Mouse (Mus musculus) forebrain, embryonic 13.5 days (tissue): ENCODE measurements around the gene Phf23. TPM values are rescaled to one million over a fixed set of nuclear protein-coding genes. Genes with fewer than 3 reads are reported as not detected.
"Not testable (repeated sequence)": the region's sequence is repeated elsewhere in the genome, so short reads cannot be mapped to it uniquely, and the experiment has no call there.

Source experiments
- ATAC-seq: fragments of 200-750 bp; cut with Nextera tagmentation; 2 replicates; pipeline ENCODE4 v1.8.0; 2017
- H3K27ac ChIP-seq: fragments of 300-500 bp; sonication (generic); 2 replicates; pipeline ENCODE4 v1.5.1; 2015; ENCODE audit warnings: inconsistent platforms, mild to moderate bottlenecking, moderate library complexity
- H3K27me3 ChIP-seq: fragments of 300-500 bp; sonication (generic); 2 replicates; pipeline ENCODE4 v1.6.1; 2015; ENCODE audit warnings: mild to moderate bottlenecking, inconsistent platforms
- H3K36me3 ChIP-seq: fragments of 300-500 bp; sonication (generic); 2 replicates; pipeline ENCODE4 v1.6.1; 2015; ENCODE audit warnings: mild to moderate bottlenecking, inconsistent platforms; ENCODE audit not compliant: poor library complexity, severe bottlenecking
- H3K4me1 ChIP-seq: fragments of 300-500 bp; sonication (generic); 2 replicates; pipeline ENCODE4 v1.6.1; 2015; ENCODE audit warnings: inconsistent platforms
- H3K4me2 ChIP-seq: fragments of 300-500 bp; sonication (generic); 2 replicates; pipeline ENCODE4 v1.6.1; 2015; ENCODE audit warnings: inconsistent platforms, mild to moderate bottlenecking, moderate library complexity
- H3K4me3 ChIP-seq: fragments of 300-500 bp; sonication (generic); 2 replicates; pipeline ENCODE4 v1.5.1; 2015; ENCODE audit warnings: mild to moderate bottlenecking, inconsistent platforms
- H3K9ac ChIP-seq: fragments of 300-500 bp; sonication (generic); 2 replicates; pipeline ENCODE4 v1.6.1; 2015; ENCODE audit warnings: mild to moderate bottlenecking, inconsistent platforms
- H3K9me3 ChIP-seq: fragments of 300-500 bp; sonication (generic); replicated peaks from 2 replicates; pipeline ENCODE4 v1.6.1; 2016; ENCODE audit warnings: inconsistent platforms
- WGBS: fragments of 180-500 bp; shearing (Covaris S2); methylation state at CpG from one replicate; pipeline ENCODE4 v1.1.7; 2015; 5-methylcytosine and 5-hydroxymethylcytosine counted together
- polyA plus RNA-seq: library from polyadenylated mRNA; unstranded; fragments of >200 nt; fragmentation: Nextera tagmentation; extraction: Ambion mirVana; gene quantifications from 2 replicates; pipeline ENCODE4 v1.2.1, GENCODE M21; 2015

The Phf23 gene
- polyA plus RNA-seq, 1 experiment from 2014 or later, result 78.5 TPM

DNA sequence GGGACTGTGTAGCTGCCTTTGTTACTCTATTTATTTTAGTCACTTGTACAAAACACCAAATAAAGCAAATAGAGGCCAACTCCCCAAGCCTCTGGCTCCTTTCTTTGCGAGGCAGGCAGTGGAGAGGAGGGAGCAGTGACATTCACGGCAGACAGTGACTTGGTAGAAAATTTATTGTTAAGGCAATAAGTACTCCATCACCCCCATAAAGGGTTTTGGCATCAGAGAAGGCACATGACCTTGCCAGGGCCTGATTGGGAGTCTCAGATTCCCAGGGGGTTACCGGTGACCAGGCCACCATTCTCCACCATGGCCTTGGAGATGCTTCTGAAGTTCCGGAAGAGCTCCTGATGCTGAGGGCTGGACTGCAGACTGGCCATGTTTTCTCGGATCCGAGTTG lies 14.5 kb downstream of the Phf23 start:
- H3K4me3 ChIP-seq, result no peak overlapping the region
- ATAC-seq, result no peak

GRCm38 (mm10) chr11:70010548-70010947 lies 15.0 kb downstream of the Phf23 start:
- H3K4me3 ChIP-seq, result no peak overlapping the region
- peaks cover 85% of the 10 kb centered on the region for H3K36me3 ChIP-seq
- no peak overlapping the region for H3K27ac ChIP-seq
- H3K4me2 ChIP-seq, result no peak overlapping the region
- H3K9ac ChIP-seq, result no peak overlapping the region
- no peaks in the 10 kb centered on the region for H3K27me3 ChIP-seq
- peaks cover 15% of the 10 kb centered on the region for H3K4me1 ChIP-seq
- 90% methylated on average over 12 of the region's 12 CpGs for WGBS
- no peaks in the 10 kb centered on the region for H3K9me3 ChIP-seq
- no peak for ATAC-seq

More for the DNA sequence above, 14.5 kb downstream of the Phf23 start:
- no peaks in the 10 kb centered on the region for H3K27me3 ChIP-seq
- H3K36me3 ChIP-seq, result peaks cover 90% of the 10 kb centered on the region
- 91% methylated on average over 6 of the region's 6 CpGs for WGBS
- no peak overlapping the region for H3K27ac ChIP-seq
- H3K9me3 ChIP-seq, result no peaks in the 10 kb centered on the region
- H3K9ac ChIP-seq, result no peak overlapping the region
- no peak overlapping the region for H3K4me2 ChIP-seq
- peaks cover 9% of the 10 kb centered on the region for H3K4me1 ChIP-seq

DNA sequence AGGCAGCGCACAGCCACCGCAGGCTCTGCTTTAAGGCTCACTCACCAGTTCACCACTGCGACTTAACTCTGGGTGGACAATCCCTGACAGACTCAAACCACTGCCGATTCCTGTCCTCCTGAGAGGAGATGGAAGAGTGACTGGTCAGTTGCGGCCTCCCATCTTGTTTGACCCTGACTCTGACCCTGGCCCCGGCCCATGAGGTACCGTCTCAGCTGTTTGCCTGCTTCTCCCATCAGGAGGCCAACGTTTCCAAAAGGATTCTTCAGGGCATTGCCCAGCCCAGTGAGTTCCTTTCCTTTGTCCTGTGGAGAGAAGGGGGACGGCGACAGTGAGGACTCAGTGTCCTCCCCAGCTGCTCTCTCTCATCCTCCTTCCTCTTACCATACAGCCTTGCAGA lies 15.4 kb downstream of the Phf23 start:
- Histone ChIP-seq H3K4me2 (no peak overlapping the region), H3K9me3 (no peaks in the 10 kb centered on the region), H3K4me1 (peaks cover 16% of the 10 kb centered on the region), H3K36me3 (peaks cover 81% of the 10 kb centered on the region), H3K27me3 (no peaks in the 10 kb centered on the region), H3K27ac (no peak overlapping the region), H3K9ac (no peak overlapping the region), H3K4me3 (no peak overlapping the region)
- ATAC-seq, result no peak
- 78% methylated on average over 10 of the region's 10 CpGs for WGBS

DNA sequence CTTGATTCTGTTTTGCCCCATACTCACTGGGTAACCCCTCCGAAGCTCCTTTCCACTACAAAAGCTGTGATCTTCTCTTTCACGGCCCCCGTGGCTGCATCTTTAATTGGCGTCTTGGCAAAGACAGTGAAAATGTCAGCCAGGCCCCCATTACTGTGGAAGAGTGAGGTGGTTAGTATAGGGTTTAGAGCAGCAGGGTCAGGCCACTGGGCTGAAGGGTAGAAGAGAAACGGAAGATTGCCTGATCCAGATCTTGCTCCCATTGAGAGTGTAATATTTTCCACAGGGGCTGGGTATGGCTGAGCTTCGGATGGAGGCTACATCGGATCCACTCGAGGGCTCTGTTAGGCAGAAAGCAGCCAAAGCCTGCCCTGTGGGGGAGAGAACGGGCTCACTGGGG lies 17.4 kb downstream of the Phf23 start:
- Histone ChIP-seq H3K4me3 (no peak overlapping the region), H3K9me3 (no peaks in the 10 kb centered on the region), H3K9ac (0 out of 2 replicates have a peak overlapping the region, but pooled peaks have one; percentile 26), H3K27ac (no peak overlapping the region), H3K36me3 (peaks cover 62% of the 10 kb centered on the region), H3K4me2 (no peak overlapping the region), H3K4me1 (peaks cover 26% of the 10 kb centered on the region), H3K27me3 (no peaks in the 10 kb centered on the region)
- no peak for ATAC-seq
- WGBS, result 81% methylated on average over 9 of the region's 9 CpGs

GRCm38 (mm10) chr11:70013408-70013807 lies 17.8 kb downstream of the Phf23 start:
- Histone ChIP-seq H3K4me3 (no peak overlapping the region), H3K4me2 (no peak overlapping the region), H3K9me3 (no peaks in the 10 kb centered on the region), H3K27me3 (no peaks in the 10 kb centered on the region), H3K36me3 (peaks cover 57% of the 10 kb centered on the region), H3K27ac (no peak overlapping the region), H3K9ac (no peak overlapping the region), H3K4me1 (peaks cover 28% of the 10 kb centered on the region)
- ATAC-seq, result no peak
- 93% methylated on average over 3 of the region's 3 CpGs for WGBS

DNA sequence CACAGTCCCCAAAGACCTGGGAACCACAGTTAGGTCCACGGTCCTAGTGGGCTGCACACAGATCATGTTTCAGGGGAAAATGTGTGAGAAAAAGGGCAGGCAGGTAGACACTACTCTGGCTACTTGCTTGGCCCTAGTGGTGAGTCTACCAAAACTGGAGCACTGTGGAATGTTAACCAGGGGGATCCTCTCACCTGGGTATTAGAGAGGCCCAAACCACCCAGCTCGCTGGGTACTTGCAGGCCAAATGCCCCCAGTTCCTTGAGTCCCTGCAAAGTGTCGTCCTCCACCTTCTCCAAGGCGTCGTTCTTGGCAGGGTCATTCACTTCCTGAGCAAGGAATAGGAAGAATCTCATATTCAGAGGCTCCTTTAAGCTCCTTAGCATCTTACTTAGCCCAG lies 18.5 kb downstream of the Phf23 start:
- Histone ChIP-seq H3K9ac (0 out of 2 replicates have a peak overlapping the region, but pooled peaks have one; percentile 16), H3K27ac (0 out of 2 replicates have a peak overlapping the region, but pooled peaks have one; percentile 59), H3K36me3 (peaks cover 50% of the 10 kb centered on the region), H3K4me3 (peak overlapping the region; percentile 59; the same call in 1 of the 2 replicates), H3K4me1 (peaks cover 33% of the 10 kb centered on the region), H3K27me3 (no peaks in the 10 kb centered on the region), H3K9me3 (no peaks in the 10 kb centered on the region), H3K4me2 (peak overlapping the region; percentile 85)
- ATAC-seq, result no peak
- WGBS, result 55% methylated on average over 5 of the region's 5 CpGs

DNA sequence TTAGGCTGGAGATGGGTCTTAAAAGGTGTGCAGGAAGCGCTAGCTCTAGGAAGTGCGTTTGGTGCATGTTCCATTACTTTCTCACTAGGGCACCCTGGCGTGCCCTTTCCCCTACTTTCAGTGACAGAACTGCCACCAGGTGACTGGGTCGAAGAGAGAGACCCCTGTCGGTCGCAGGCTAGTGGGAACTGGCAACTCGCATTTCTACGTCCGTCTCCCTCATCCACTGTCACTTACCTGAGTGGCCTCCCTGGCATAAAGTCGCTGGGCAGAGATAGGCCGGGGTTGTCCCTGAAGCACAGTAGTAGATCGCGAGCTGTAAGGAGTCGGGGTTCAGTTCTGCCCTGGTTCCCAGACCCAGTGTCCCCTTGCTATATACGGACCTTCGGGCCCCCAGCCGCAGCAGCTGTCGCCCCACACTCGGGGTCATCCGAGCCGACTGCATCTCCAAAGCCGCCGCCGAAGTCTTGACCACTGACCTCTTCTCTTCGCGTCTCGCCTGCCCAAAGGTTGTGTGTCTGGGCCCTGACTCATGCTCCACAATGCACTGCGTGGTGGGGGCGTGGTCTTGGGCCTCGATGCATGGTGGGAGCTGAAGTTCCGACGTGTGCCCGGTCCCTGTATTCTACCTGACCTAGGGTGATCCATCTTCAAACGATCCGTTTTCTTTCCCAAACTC lies 19.4 kb downstream of the Phf23 start, which contains the start of gene Acadvl:
Acadvl (minus strand) TSS at position 532 of the 679 bp plus-strand sequence.
- peaks cover 42% of the 10 kb centered on the region for H3K4me1 ChIP-seq
- no peaks in the 10 kb centered on the region for H3K27me3 ChIP-seq
- H3K9ac ChIP-seq, result peak within 1 kb of the TSS; percentile 83
- under 1% methylated on average over 35 of the region's 35 CpGs for WGBS
- peak within 1 kb of the TSS; percentile 85 for H3K4me2 ChIP-seq
- peak within 1 kb of the TSS; percentile 59 for H3K27ac ChIP-seq
- ATAC-seq, result peak; percentile 84
- no peaks in the 10 kb centered on the region for H3K9me3 ChIP-seq
- H3K4me3 ChIP-seq, result peak within 1 kb of the TSS; percentile 59
- peaks cover 41% of the 10 kb centered on the region for H3K36me3 ChIP-seq

GRCm38 (mm10) chr11:70015677-70016076 lies 20.1 kb downstream of the Phf23 start:
- H3K36me3 ChIP-seq, result peaks cover 34% of the 10 kb centered on the region
- H3K9ac ChIP-seq, result peak overlapping the region; percentile 83; the same call in 1 of the 2 replicates
- WGBS, result 65% methylated on average over 6 of the region's 6 CpGs
- H3K4me2 ChIP-seq, result peak overlapping the region; percentile 85
- no peak for ATAC-seq
- peaks cover 49% of the 10 kb centered on the region for H3K4me1 ChIP-seq
- no peaks in the 10 kb centered on the region for H3K9me3 ChIP-seq
- H3K4me3 ChIP-seq, result peak overlapping the region; percentile 59; the same call in 1 of the 2 replicates
- no peaks in the 10 kb centered on the region for H3K27me3 ChIP-seq
- H3K27ac ChIP-seq, result no peak overlapping the region

- WGBS, result 86% methylated on average over 2 of the region's 2 CpGs
- not testable (repeated sequence) for H3K4me3 ChIP-seq, H3K4me2 ChIP-seq, H3K9me3 ChIP-seq, H3K27me3 ChIP-seq, ATAC-seq, H3K27ac ChIP-seq, H3K9ac ChIP-seq
- peaks cover 51% of the 10 kb centered on the region for H3K4me1 ChIP-seq
- peaks cover 29% of the 10 kb centered on the region for H3K36me3 ChIP-seq
These were observed 20.6 kb downstream of the Phf23 start for GRCm38 (mm10) chr11:70016177-70016576.

DNA sequence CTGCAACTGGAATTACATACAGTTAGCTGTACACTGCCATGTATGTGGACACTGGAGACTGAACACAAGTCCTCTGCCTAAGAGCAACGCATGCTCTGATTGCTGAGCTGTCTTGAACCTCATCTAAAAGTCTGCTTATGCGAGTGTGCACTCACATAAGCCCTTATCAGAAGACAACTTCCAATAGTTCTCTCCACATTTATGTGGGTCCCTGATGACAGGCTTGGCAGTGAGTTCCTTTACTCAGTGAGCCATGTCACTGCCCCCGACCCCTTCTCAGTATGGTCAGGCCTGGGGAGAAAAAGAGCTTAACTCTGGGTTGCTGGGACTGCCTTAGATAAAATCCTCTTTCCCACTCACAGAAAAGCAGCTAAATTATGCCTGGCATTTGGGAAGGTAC lies 21.1 kb downstream of the Phf23 start, which contains the start of gene Dlg4:
Dlg4 (plus strand) TSS at position 274 of the 400 bp plus-strand sequence.
- peaks cover 51% of the 10 kb centered on the region for H3K4me1 ChIP-seq
- H3K4me3 ChIP-seq, result peak within 1 kb of the TSS; percentile 71
- peak within 1 kb of the TSS; percentile 96 for H3K27ac ChIP-seq
- no peak for ATAC-seq
- H3K36me3 ChIP-seq, result peaks cover 24% of the 10 kb centered on the region
- no peaks in the 10 kb centered on the region for H3K9me3 ChIP-seq
- WGBS, result 78% methylated on average over 3 of the region's 3 CpGs
- H3K9ac ChIP-seq, result peak within 1 kb of the TSS; percentile 92
- H3K4me2 ChIP-seq, result peak within 1 kb of the TSS; percentile 92
- no peaks in the 10 kb centered on the region for H3K27me3 ChIP-seq

- peaks cover 56% of the 10 kb centered on the region for H3K4me1 ChIP-seq
- H3K4me2 ChIP-seq, result peak overlapping the region; percentile 92
- H3K27ac ChIP-seq, result peak overlapping the region; percentile 96
- no peak for ATAC-seq
- peak overlapping the region; percentile 92 for H3K9ac ChIP-seq
- peaks cover 18% of the 10 kb centered on the region for H3K36me3 ChIP-seq
- 29% methylated on average over 7 of the region's 7 CpGs for WGBS
- H3K27me3 ChIP-seq, result no peaks in the 10 kb centered on the region
- H3K9me3 ChIP-seq, result no peaks in the 10 kb centered on the region
- peak overlapping the region; percentile 71 for H3K4me3 ChIP-seq
These were observed 21.7 kb downstream of the Phf23 start for GRCm38 (mm10) chr11:70017199-70017767.
